ENCODE assay signal across 8 mouse cellular contexts in the genomic region with DNA sequence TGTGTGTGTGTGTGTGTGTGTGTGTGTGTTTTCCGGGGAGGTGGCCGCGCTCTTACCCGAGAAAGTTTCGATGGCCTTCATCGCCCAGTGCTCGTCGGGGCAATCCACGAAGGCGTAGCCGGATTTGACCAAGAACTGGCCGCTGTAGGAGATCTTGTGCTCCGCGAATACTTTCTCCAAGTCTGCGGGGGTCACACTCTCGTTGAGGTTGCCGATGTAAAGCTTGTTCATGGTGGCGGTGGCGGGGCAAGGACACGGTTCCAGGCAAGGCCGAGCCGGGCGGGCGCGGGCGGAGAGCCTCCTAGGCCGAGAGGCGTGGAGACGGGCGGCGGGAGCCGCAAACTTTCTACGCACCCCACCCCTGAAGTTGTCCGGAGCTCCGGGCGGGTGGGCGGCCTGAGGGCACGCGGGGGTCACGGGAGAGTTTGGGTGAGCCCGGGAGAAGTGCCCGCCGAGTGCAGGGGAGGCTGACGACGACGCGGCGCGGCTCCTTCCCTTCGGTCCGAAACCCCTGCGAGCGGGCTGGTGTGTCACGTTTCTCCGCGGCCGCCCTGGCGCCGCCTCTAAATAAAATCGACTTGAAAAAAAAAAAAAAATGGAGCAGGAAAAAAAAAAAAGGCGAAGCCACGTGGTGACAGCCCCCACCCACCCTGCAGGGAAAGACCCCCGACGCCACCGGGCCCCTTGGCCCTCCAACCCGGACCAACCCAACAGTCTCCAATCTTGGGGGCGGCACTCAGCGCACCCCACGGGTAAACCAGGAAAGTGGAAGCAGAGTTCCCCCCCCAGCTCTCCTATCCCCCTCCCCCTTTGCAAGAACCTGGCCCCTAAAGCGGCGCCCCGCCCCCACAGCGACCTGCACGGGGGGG. TPM values are rescaled to one million over a fixed set of nuclear protein-coding genes. Genes with fewer than 3 reads are reported as not detected.
DNase-seq lines count a peak whose midpoint lies in the region; ATAC-seq and TF ChIP-seq lines count a peak whose summit lies in the region.

TSS of gene Igf2bp1 (minus strand) at position 538 of the 869 bp plus-strand sequence.

- under 1% methylated on average over 70 of the region's 74 CpGs for WGBS in heart, embryonic 16.5 days
- under 1% methylated on average over 60 of the region's 74 CpGs for WGBS in limb, embryonic 14.5 days

- H3K27me3 ChIP-seq in heart, embryonic 16.5 days (ENCODE audit: control insufficient read depth, insufficient read depth, low read length) = no peaks in the 10 kb centered on the region
- H3K27me3 ChIP-seq in limb, embryonic 14.5 days (ENCODE audit: control insufficient read depth, insufficient read depth, low read length) = no peaks in the 10 kb centered on the region

- H3K4me3 ChIP-seq in heart, embryonic 16.5 days (ENCODE audit: low read length) = peak within 1 kb of the TSS; percentile 83
- peak within 1 kb of the TSS; percentile 89 for H3K4me3 ChIP-seq in limb, embryonic 14.5 days (replicated peaks; ENCODE audit: low read length)

- no peaks in the 10 kb centered on the region for H3K9me3 ChIP-seq in heart, embryonic 16.5 days (replicated peaks; ENCODE audit: control insufficient read depth, low read length)
- H3K9me3 ChIP-seq in limb, embryonic 14.5 days (ENCODE audit: control insufficient read depth, low read length) = no peaks in the 10 kb centered on the region

- no peaks in the 10 kb centered on the region for H3K36me3 ChIP-seq in heart, embryonic 16.5 days (ENCODE audit: control insufficient read depth, insufficient read depth)
- H3K36me3 ChIP-seq in limb, embryonic 14.5 days (ENCODE audit: control insufficient read depth, insufficient read depth, low read length) = peaks cover 7% of the 10 kb centered on the region; the same call in 1 of the 2 replicates

- peak within 1 kb of the TSS; percentile 90 for H3K27ac ChIP-seq in heart, embryonic 16.5 days (ENCODE audit: low read length)
- H3K27ac ChIP-seq in limb, embryonic 14.5 days (replicated peaks; ENCODE audit: low read depth, low read length) = peak within 1 kb of the TSS; percentile 96

- peak within 1 kb of the TSS; percentile 99 for H3K4me2 ChIP-seq in heart, embryonic 16.5 days (ENCODE audit: low read depth, low read length)
- H3K4me2 ChIP-seq in limb, embryonic 14.5 days (replicated peaks; ENCODE audit: low read depth, low read length, severe bottlenecking) = peak within 1 kb of the TSS; percentile 86

- DNase-seq in right cerebral cortex, postnatal 4 days = peak; percentile 40
- DNase-seq in right cerebral cortex, postnatal 36 days (ENCODE audit: low spot score in 2 of 2) = no peak
- peak; percentile 88 for DNase-seq in embryo, embryonic 10 days (ENCODE audit: low spot score)
- peak; percentile 80 for DNase-seq in limb, embryonic 14.5 days (ENCODE audit: low spot score)
- DNase-seq in retina, embryonic 14.5 days (ENCODE audit: low spot score) = peak; percentile 77
- no peak for DNase-seq in Muller cell, postnatal 12 days (ENCODE audit: inconsistent ontology term)

- peaks cover 36% of the 10 kb centered on the region for H3K4me1 ChIP-seq in heart, embryonic 16.5 days (ENCODE audit: control insufficient read depth, insufficient read depth, low read length)
- peaks cover 24% of the 10 kb centered on the region for H3K4me1 ChIP-seq in limb, embryonic 14.5 days (ENCODE audit: control insufficient read depth, insufficient read depth, low read length)

- ATAC-seq in heart, embryonic 16.5 days (replicated peaks; ENCODE audit: extremely low read depth, insufficient read depth, low FRiP score) = peak; percentile 61
- peak; percentile 53 for ATAC-seq in limb, embryonic 14.5 days (ENCODE audit: low FRiP score, low read depth)
- ATAC-seq in granulocyte monocyte progenitor cell, adult 5-6 weeks (replicated peaks; ENCODE audit: poor library complexity, severe bottlenecking) = no peak

- H3K9ac ChIP-seq in heart, embryonic 16.5 days (ENCODE audit: low read length) = peak within 1 kb of the TSS; percentile 95
- H3K9ac ChIP-seq in limb, embryonic 14.5 days (ENCODE audit: low read depth, low read length, severe bottlenecking) = peak within 1 kb of the TSS; percentile 95

- peak; percentile 49; the same call in 1 of the 2 replicates for TF ChIP-seq POLR2A in limb, embryonic 14.5 days (IDR thresholded peaks at IDR 0.05; ENCODE audit: borderline replicate concordance, extremely low read depth, insufficient read depth, insufficient read length)

RNA-seq across cellular contexts. Expression of gene Igf2bp1, which starts in this region (rescaled TPM):
- 21.1 and 24.6 TPM in 2 replicates for polyA plus RNA-seq in heart, embryonic 16.5 days (2015; fragmentation: Nextera tagmentation; extraction: Ambion mirVana)
- 22.4 and 22.8 TPM in 2 replicates for polyA plus RNA-seq in limb, embryonic 14.5 days (2012; rRNA removed)
- polyA plus RNA-seq in limb, embryonic 14.5 days (2014; fragmentation: Nextera tagmentation; extraction: Ambion mirVana) = 26.7 and 35.7 TPM in 2 replicates
- total RNA-seq in granulocyte monocyte progenitor cell, adult 5-6 weeks (2014; fragmentation: Nextera tagmentation) = not detected in 2 replicates
- under 0.01 TPM in 1 of 2 replicates, not detected in the other for total RNA-seq in granulocyte monocyte progenitor cell, adult 5-6 weeks (2017)

Comparison
In these comparisons a context has a peak if more than half of its experiments do, and no peak if none do; other contexts are left out.
1. DNase-seq: peak in right cerebral cortex, postnatal 4 days (single experiment), embryo, embryonic 10 days (single experiment), limb, embryonic 14.5 days (single experiment) and retina, embryonic 14.5 days (single experiment); none in right cerebral cortex, postnatal 36 days (0 of 2) and Muller cell, postnatal 12 days (single experiment).